Mouse (Mus musculus): ENCODE results near the gene Gm10135. TPM values are rescaled to one million over a fixed set of nuclear protein-coding genes. Genes with fewer than 3 reads are reported as not detected.

Gm10135 gene
- not detected for polyA plus RNA-seq (2014; fragmentation: Illumina TruSeq; extraction: RNeasy Lipid Tissue Mini Kit (QIAGEN cat#74804))

DNA sequence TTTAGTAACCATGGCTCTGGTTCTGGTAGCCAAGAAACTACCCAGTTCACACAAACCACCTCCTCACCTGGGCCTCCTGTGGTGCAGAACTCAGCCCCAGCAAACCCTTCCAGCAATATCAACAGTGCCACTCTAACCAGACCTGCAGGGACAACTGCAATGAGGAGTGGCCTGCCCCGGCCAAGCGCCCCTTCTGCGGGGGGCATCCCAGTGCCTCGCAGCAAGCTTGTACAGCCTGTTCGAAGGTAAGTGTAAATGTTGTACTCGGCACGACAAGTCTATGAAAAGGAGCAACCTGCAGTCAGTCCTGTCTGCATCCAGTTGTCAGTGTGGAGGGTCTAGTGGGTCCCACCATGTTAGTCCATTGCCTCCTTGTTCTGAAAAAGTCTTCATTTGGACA lies at the start of gene Gm10135:
Gene Gm10135 (minus strand): TSS at position 101 of the 400 bp plus-strand sequence.

DNA sequence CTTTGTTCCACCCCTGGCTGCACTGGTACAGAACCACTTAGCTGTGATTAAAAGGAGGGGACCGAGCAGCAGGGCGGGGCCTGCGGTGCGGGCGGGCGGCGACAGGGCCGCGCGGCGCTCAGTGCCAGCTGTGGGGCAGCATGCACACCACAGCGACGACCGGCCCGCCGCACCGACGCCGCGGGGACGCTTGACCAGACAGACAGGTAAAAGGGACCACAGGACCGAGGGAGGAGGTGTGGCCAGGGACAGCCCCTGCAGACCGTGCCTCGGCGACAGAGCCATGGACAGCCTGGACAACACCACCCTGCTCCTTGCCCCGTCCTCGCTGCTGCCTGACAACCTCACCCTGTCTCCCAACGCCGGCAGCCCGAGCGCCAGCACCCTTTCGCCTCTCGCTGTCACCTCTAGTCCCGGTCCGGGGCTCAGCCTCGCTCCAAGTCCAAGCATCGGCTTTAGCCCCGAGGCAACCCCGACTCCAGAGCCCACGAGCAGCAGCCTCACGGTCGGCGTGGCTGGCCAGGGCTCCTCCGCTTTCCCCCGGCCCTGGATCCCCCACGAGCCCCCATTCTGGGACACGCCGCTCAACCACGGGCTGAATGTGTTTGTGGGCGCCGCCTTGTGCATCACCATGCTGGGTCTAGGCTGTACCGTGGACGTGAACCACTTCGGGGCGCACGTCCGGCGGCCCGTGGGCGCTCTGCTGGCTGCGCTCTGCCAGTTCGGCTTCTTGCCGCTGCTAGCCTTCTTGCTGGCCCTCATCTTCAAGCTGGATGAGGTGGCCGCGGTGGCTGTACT lies 32.5 kb upstream of the Gm10135 start, which contains the start of gene Slc10a4:
Gene Slc10a4 (plus strand): TSS at position 100 of the 798 bp plus-strand sequence.

Other genes starting within 250 kb of the Gm10135 start
- 1.3 TPM for gene Txk, start 221.9 kb downstream of the Gm10135 start, polyA plus RNA-seq (2014; fragmentation: Illumina TruSeq; extraction: RNeasy Lipid Tissue Mini Kit (QIAGEN cat#74804))
- 12.0 TPM for gene Tec, start 106.2 kb downstream of the Gm10135 start, polyA plus RNA-seq (2014; fragmentation: Illumina TruSeq; extraction: RNeasy Lipid Tissue Mini Kit (QIAGEN cat#74804))
- 162 TPM for gene Slain2, start 60.4 kb downstream of the Gm10135 start, polyA plus RNA-seq (2014; fragmentation: Illumina TruSeq; extraction: RNeasy Lipid Tissue Mini Kit (QIAGEN cat#74804))
- gene Slc10a4, start 32.2 kb upstream of the Gm10135 start, polyA plus RNA-seq (2014; fragmentation: Illumina TruSeq; extraction: RNeasy Lipid Tissue Mini Kit (QIAGEN cat#74804)), result not detected